Mouse (Mus musculus): Measurements from ENCODE around the gene Fras1. TPM values are rescaled to one million over a fixed set of nuclear protein-coding genes. Genes with fewer than 3 reads are reported as not detected.

Fras1 gene
- polyA plus RNA-seq, 1 experiment = 0.29 TPM

GRCm38 (mm10) chr5:96620209-96620608 is 246.5 kb downstream of the Fras1 start:
- Histone ChIP-seq H3K4me1 (ENCODE audit: control insufficient read depth, insufficient read depth, insufficient read length, low read length) (no peaks in the 10 kb centered on the region; the same call in 1 of the 2 replicates), H3K27ac (ENCODE audit: insufficient read depth, low read depth, low read length) (no peak overlapping the region), H3K4me3 (ENCODE audit: low read depth, low read length) (no peak overlapping the region), H3K36me3 (ENCODE audit: control insufficient read depth, insufficient read depth, low read length) (no peaks in the 10 kb centered on the region), H3K27me3 (ENCODE audit: control insufficient read depth, insufficient read depth, low read length) (no peaks in the 10 kb centered on the region)
- TF ChIP-seq CTCF (IDR thresholded peaks at IDR 0.05; ENCODE audit: extremely low read depth, insufficient read length, insufficient replicate concordance, low read depth, low read length) (no peak), POLR2A (IDR thresholded peaks at IDR 0.05; ENCODE audit: low read depth, low read length) (no peak)
- WGBS = 12% methylated on average over 2 of the region's 2 CpGs

- H3K4me3 ChIP-seq (ENCODE audit: low read depth, low read length) = no peak overlapping the region
- WGBS = 71% methylated on average over 5 of the region's 5 CpGs
- H3K4me1 ChIP-seq (ENCODE audit: control insufficient read depth, insufficient read depth, insufficient read length, low read length) = no peaks in the 10 kb centered on the region; the same call in 1 of the 2 replicates
- H3K27me3 ChIP-seq (ENCODE audit: control insufficient read depth, insufficient read depth, low read length) = no peaks in the 10 kb centered on the region
- TF ChIP-seq CTCF (IDR thresholded peaks at IDR 0.05; ENCODE audit: extremely low read depth, insufficient read length, insufficient replicate concordance, low read depth, low read length) (no peak), POLR2A (IDR thresholded peaks at IDR 0.05; ENCODE audit: low read depth, low read length) (no peak)
- H3K36me3 ChIP-seq (ENCODE audit: control insufficient read depth, insufficient read depth, low read length) = no peaks in the 10 kb centered on the region
- no peak overlapping the region for H3K27ac ChIP-seq (ENCODE audit: insufficient read depth, low read depth, low read length)
Observed at GRCm38 (mm10) chr5:96620618-96621017, 246.9 kb downstream of the Fras1 start.

DNA sequence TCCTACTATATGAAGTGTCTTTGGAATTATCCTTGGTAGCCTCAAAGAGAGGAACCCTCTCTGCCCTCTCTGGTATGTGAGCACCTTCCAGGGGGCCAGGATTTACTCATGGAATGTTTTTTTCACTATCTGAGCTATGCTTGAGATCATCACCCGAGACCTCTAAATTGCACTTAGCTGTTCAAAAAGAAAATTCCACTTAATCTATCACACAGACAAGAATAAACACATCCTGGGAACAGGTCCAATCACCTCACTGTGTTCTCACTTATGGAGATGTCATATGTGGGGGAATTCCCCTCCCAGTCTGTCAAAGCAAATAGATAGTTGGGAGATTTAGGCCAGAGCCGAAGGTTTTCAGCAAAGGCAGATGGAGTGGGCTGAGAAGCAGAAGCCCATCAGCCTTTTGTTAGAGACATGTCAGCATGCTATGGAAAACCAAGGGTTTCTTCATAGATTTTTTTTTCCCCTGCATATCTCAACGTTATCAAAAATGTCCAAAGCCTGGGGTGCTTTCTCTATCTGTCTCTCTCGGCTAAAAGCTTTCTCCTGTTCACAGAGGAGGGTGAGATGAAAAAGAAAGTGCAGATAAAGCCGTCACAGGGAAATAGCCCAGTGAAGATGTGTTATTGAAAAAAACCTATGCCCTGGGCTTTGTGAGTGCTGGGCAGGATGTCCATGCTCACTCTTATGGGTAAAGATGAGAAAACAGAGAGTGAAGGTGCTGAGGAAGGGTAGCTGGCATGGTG is 249.0 kb downstream of the Fras1 start:
- Histone ChIP-seq H3K27ac (ENCODE audit: insufficient read depth, low read depth, low read length) (no peak overlapping the region), H3K4me3 (ENCODE audit: low read depth, low read length) (no peak overlapping the region), H3K36me3 (ENCODE audit: control insufficient read depth, insufficient read depth, low read length) (no peaks in the 10 kb centered on the region), H3K27me3 (ENCODE audit: control insufficient read depth, insufficient read depth, low read length) (no peaks in the 10 kb centered on the region), H3K4me1 (ENCODE audit: control insufficient read depth, insufficient read depth, insufficient read length, low read length) (no peaks in the 10 kb centered on the region)
- TF ChIP-seq POLR2A (IDR thresholded peaks at IDR 0.05; ENCODE audit: low read depth, low read length) (no peak), CTCF (IDR thresholded peaks at IDR 0.05; ENCODE audit: extremely low read depth, insufficient read length, insufficient replicate concordance, low read depth, low read length) (no peak)
- 67% methylated on average over 5 of the region's 5 CpGs for WGBS

DNA sequence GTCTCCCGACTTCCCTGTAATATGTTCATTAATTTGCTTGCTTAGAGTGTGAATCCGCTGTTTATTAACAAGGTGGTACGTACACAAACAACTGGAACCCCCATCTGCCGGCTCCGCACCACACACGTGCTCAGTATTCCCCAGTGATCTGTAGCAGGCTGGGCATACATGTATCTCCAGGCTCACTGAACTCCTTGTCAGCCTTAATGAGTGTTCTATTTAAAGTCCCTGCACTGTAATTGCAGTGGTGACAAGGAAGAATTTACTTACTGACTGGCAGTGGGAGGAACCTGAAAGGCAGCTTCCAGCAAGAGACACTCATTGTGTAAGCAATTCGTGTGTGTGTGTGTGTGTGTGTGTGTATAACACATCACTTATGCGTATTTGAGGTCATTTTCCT is 256.1 kb downstream of the Fras1 start:
- H3K27ac ChIP-seq (ENCODE audit: insufficient read depth, low read depth, low read length) = no peak overlapping the region

GRCm38 (mm10) chr5:96635146-96635862 is 261.5 kb downstream of the Fras1 start:
- 85% methylated on average over 17 of the region's 17 CpGs for WGBS
- no peaks in the 10 kb centered on the region for H3K36me3 ChIP-seq (ENCODE audit: control insufficient read depth, insufficient read depth, low read length)
- no peak for TF ChIP-seq CTCF (IDR thresholded peaks at IDR 0.05; ENCODE audit: extremely low read depth, insufficient read length, insufficient replicate concordance, low read depth, low read length)
- TF ChIP-seq POLR2A (IDR thresholded peaks at IDR 0.05; ENCODE audit: low read depth, low read length) = no peak
- no peak overlapping the region for H3K27ac ChIP-seq (ENCODE audit: insufficient read depth, low read depth, low read length)
- no peaks in the 10 kb centered on the region for H3K27me3 ChIP-seq (ENCODE audit: control insufficient read depth, insufficient read depth, low read length)
- no peak overlapping the region for H3K4me3 ChIP-seq (ENCODE audit: low read depth, low read length)
- H3K4me1 ChIP-seq (ENCODE audit: control insufficient read depth, insufficient read depth, insufficient read length, low read length) = no peaks in the 10 kb centered on the region

More for the DNA sequence above, 256.1 kb downstream of the Fras1 start:
- no peak for TF ChIP-seq POLR2A (IDR thresholded peaks at IDR 0.05; ENCODE audit: low read depth, low read length)
- TF ChIP-seq CTCF (IDR thresholded peaks at IDR 0.05; ENCODE audit: extremely low read depth, insufficient read length, insufficient replicate concordance, low read depth, low read length) = no peak
- no peaks in the 10 kb centered on the region for H3K27me3 ChIP-seq (ENCODE audit: control insufficient read depth, insufficient read depth, low read length)
- WGBS = 78% methylated on average over 8 of the region's 8 CpGs
- H3K4me1 ChIP-seq (ENCODE audit: control insufficient read depth, insufficient read depth, insufficient read length, low read length) = no peaks in the 10 kb centered on the region
- H3K36me3 ChIP-seq (ENCODE audit: control insufficient read depth, insufficient read depth, low read length) = no peaks in the 10 kb centered on the region
- H3K4me3 ChIP-seq (ENCODE audit: low read depth, low read length) = no peak overlapping the region

- WGBS = 89% methylated on average over 5 of the region's 5 CpGs
- no peak overlapping the region for H3K4me3 ChIP-seq (ENCODE audit: low read depth, low read length)
- TF ChIP-seq POLR2A (IDR thresholded peaks at IDR 0.05; ENCODE audit: low read depth, low read length) (no peak), CTCF (IDR thresholded peaks at IDR 0.05; ENCODE audit: extremely low read depth, insufficient read length, insufficient replicate concordance, low read depth, low read length) (no peak)
- no peak overlapping the region for H3K27ac ChIP-seq (ENCODE audit: insufficient read depth, low read depth, low read length)
- H3K36me3 ChIP-seq (ENCODE audit: control insufficient read depth, insufficient read depth, low read length) = no peaks in the 10 kb centered on the region
- no peaks in the 10 kb centered on the region for H3K4me1 ChIP-seq (ENCODE audit: control insufficient read depth, insufficient read depth, insufficient read length, low read length)
- H3K27me3 ChIP-seq (ENCODE audit: control insufficient read depth, insufficient read depth, low read length) = no peaks in the 10 kb centered on the region
Observed at GRCm38 (mm10) chr5:96635866-96636265, 262.1 kb downstream of the Fras1 start.

GRCm38 (mm10) chr5:96639213-96639910 is 265.6 kb downstream of the Fras1 start:
- WGBS = 70% methylated on average over 6 of the region's 6 CpGs

More at GRCm38 (mm10) chr5:96639213-96639910, 265.6 kb downstream of the Fras1 start:
- Histone ChIP-seq H3K4me3 (ENCODE audit: low read depth, low read length) (no peak overlapping the region), H3K27me3 (ENCODE audit: control insufficient read depth, insufficient read depth, low read length) (no peaks in the 10 kb centered on the region), H3K36me3 (ENCODE audit: control insufficient read depth, insufficient read depth, low read length) (no peaks in the 10 kb centered on the region), H3K4me1 (ENCODE audit: control insufficient read depth, insufficient read depth, insufficient read length, low read length) (no peaks in the 10 kb centered on the region), H3K27ac (ENCODE audit: insufficient read depth, low read depth, low read length) (no peak overlapping the region)
- no peak for TF ChIP-seq POLR2A (IDR thresholded peaks at IDR 0.05; ENCODE audit: low read depth, low read length)
- no peak for TF ChIP-seq CTCF (IDR thresholded peaks at IDR 0.05; ENCODE audit: extremely low read depth, insufficient read length, insufficient replicate concordance, low read depth, low read length)
